Mouse (Mus musculus) cerebellum, adult 11-12 months (tissue): ENCODE results near the gene Myadml2.

Source experiments
- DNase-seq: peaks from one replicate; pipeline ENCODE4 v3.0.0; 2022

Myadml2 gene

DNA sequence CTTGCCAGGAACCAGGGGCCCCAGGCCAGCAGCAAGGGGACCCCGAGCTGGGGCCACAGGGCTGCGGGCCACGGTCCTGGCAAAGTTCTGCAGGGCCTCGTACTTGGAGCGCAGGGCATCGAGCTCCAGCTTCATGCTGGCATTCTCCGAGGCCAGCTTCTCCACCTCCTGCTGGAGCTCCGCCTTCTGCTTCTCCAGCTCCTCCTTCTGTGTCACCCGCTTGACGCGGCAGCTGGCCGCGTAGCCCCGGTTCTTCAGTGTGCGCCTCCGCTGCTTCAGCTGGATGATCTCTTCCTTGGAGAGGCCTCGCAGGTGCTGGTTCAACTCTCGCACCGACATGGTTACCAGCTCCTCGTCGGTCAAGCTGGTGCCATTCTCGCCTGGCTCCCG, 18.6 kb downstream of the Myadml2 start:
- peak; percentile 58 for DNase-seq

DNA sequence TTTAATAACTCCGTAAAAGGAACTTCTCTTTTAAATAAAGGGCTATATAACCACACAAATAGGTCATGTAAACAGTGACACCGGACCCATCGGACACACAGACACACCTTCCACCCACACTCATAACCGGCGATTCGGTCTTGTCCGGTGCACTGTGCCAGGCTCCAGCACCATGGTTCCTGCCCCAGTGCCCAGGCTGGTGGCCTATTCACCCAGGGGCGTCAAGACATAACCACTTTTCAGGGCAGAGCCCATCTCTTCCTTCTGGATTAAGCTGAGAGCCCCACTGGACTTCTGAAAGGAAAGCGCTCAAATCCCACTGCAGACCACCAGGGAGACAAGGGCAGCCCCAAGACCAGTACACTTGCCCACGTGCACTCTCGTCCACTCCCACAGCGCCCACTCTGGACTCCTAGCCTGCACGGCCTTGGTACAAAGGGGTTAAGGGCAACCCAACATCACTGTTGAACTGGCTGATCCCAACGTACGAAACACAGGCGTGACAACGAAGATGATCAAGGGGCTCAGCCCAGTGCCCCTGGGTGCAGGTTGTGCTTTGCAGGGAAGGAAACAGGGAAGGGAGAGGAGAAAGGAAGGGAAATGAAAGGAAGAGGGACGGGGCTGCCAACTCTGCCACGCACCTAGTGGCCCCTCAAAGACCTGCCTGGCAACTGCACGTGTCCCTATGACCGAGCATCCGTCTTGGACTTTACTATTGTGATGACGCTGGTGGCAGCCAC, 19.2 kb downstream of the Myadml2 start:
- DNase-seq: peak; percentile 47

- DNase-seq: peak; percentile 52
These were observed 20.3 kb downstream of the Myadml2 start for GRCm38 (mm10) chr11:120627468-120628300.

DNA sequence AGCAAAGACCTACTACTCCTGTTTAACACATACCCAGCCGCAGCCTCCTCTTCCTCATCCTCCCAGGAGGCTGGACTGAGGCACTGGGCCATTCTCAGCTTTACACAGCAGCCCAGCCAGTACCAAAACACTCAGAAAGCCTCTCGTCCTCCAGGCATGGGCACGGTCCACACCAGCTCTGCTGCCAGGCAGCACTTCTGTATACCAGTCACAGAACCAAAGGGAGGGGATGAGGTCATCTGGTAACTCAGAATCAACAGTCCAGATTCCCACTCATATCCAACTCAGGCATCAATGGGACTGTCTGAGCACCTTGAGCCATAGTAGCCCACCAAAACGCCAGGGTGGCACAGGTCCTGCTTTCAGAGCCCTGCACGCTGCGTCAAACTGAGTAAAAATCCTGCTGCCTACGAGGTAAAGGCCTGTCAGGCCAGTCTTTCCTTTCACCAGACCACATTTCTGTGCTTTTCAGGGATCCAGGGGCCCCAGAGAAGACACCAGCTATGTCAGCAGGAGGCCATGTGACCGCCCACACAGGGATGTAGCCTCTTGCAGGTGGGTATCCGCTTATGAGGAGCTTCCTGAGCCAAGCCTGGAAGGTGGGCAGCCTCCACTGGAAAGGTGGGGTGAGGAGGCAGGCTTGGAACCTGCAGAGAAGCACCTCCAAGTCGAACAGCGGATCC, 21.0 kb downstream of the Myadml2 start:
- peak; percentile 31 for DNase-seq

DNA sequence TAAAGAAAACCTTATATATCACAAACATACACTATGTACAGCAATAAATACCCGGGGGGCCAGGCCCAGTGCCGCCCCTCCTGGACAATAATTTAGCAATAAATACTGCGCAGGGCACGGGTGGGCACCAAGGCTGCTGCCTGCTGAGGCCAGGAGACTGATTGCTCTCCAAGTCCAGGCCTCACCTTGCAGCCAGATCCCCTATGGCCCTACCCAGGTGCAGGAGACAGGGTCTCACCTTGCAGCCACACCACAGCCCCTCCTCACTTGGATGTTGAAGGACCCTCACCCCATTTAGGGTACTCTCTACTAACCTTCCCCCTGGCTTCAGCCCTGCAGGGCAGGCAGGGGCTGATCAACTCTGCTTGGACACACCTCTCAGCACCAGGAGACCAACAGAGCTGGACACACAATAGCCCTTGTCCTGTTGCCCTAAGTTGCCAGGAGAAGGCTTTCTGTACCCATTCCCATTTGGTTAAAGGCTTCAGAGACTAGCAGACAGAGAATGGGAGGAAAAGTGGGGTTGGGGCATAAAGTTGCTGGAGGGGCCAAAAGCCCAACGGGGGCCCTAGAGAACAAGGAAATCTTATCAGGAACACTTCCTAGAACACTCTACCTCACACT, 22.7 kb downstream of the Myadml2 start, which contains the start of gene Sirt7:
Gene Sirt7, minus strand, starts transcription at position 89 of the 624 bp plus-strand sequence.
- DNase-seq: peak; percentile 52

- peak; percentile 84 for DNase-seq
These were observed 23.3 kb downstream of the Myadml2 start for GRCm38 (mm10) chr11:120624680-120625111.

GRCm38 (mm10) chr11:120623961-120624679, 23.8 kb downstream of the Myadml2 start:
- DNase-seq: no peak

DNA sequence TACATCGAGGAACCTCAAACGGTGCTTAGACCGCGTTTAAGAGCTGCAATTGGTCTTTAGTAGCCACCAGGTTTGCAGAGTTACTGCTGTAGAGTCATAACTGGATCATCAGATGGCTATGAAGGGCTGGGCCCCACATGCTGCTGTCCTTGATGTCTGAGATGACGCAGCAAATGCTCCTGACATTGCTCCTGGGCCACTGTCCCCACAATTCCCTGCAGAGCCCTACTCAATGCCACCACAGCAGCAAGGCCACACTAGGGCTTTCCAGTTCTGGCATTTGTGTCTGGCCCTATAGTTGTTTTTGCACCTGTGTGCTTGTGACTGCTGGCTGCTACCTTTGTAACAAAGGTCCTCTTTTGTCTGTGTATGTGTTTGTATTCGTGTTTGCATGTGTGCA, 25.2 kb downstream of the Myadml2 start:
- DNase-seq: peak; percentile 10

DNA sequence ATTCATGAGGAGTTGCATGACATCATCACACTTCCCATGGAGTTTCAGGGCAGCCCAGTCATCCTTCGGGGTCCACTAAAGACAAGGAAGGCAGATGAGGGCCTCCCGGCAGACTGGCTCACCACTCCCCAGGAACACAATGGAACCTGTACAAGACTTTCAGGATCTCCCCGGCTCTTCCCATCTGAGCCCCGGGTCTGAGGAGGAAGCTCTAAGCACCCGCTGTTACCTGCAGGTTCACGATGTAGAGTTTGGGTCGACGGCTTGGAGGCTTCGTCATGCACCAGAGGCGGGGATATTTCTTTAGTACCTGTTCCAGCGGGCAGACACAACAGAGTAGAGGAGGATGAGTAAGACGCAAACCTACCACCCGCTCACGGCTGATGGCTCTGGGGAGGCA, 27.8 kb downstream of the Myadml2 start:
- DNase-seq: peak; percentile 52

DNA sequence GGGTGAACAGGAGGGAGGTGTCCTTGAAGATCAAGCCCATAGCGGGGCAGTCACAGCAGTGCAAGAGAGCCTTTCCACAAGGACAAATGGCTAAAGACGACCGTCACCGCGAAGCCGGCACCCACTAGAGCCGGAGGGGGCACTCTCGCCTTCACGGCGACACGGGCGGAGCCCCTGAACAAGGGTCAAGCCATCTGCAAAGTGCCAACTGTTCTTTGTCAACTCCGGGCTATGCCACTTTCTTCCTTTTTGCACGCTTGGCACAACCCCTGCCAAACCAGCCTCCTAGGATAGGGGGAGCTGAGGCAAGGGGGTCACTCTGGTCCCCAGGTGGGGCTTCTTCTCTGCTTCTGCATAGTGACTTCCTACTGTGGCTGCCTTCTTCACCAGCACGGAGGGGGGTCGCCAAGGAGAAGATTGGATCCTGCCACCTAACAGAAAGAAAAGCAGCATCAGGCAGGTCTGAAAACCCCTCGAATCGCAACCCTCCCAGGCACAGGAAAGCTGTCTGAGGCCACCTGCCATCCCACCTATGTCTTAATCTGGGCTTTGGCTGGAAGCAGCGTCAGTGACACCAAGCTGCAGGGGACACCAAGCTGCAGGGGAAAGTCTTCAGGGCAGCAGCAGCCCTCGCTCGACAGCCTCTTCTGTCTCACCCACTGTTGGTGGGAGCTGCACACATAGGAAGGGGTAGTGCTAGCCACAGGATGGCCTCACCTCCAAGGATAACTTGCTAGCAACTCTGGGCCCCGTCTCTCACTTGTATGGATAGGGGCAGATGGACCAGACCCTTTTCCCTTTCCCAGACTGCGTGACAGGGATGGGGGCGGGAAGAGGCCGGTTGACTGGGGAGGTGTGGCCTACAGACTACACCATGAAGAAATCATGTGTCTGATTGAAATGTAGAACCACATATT, 29.1 kb downstream of the Myadml2 start:
- DNase-seq: peak; percentile 74

- DNase-seq: peak; percentile 95
These were observed 30.3 kb downstream of the Myadml2 start, which contains the start of gene Pcyt2 for GRCm38 (mm10) chr11:120617519-120618112. Pcyt2 (minus strand) TSS chr11:120617936.

DNA sequence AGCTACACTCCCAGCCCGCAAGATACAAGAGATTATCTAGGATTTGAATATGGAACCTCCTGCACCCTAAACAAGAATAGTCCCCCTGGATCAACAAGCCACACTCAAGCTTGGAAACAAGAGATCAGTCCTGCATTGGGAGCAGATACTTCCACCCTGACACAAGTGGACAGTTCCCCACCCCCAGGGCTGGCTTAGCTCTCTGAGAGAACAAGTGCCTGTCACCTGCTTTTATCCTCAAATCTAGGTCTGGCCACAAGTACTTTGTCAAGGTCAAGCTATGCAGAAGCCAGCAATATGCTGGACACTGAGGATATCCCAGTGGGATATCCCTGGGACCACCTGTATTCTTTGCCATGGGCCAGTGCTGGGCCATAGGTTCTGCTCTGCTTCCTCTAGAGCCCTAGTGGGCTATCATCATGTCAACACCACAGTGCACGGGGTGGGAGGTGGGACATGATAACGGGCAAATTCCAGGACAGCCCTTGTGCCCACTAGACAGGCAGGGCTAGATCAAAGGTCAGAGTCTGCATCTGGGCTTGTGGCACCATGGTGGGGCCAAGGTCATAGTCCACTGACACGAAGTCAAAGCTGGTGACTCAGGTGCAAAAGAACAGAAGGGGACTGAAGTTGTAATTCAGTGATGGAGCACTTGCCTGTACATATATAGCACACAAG, 31.2 kb downstream of the Myadml2 start:
- DNase-seq: peak; percentile 53

DNA sequence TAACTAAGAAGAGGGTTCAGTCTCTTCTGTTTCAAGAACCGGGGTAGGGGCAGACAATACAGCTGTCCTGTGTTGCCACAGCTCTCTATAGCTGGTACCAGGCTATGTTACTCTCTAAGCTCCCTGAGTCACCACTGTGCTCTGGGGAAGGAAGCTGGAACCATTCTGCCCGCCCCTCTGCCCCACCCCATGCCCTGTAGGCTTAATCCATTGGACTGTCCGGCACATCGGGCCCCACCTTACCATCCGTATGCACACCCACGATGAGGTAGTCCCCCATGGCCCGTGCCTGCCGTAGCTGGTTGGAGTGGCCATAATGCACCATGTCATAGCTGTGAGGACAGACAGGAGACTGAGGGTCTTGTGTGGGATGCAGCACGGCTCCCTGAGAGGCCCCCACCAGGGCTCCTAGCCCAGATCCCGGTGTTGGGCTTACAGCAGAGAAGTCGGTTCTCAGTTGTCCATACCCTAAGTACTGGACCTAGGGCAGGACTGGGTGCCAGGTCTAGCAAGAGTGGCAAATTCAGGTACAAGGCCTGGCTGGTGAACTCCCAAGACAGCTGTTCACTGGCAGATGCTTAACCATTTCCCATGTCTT, 32.3 kb downstream of the Myadml2 start:
- DNase-seq: no peak

DNA sequence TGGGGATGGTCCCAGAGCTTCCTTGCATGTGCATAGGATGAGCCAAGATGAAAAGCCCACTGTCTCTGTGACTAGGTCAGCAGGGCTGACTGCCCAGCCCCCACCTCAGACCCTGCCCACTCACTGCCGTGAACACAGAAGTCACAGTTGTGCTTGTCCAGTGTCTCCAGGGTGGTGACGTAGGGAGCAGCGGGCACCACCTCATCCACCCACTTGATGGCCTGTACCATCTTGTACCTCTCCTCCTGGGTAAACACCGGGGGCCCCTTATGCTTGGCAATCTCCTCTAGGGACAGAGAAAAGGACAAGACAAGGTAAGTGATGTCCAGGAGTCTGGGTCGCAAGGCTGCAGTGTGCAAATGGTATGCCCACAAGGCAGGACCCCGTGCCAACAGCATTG, 32.8 kb downstream of the Myadml2 start:
- DNase-seq: peak; percentile 66

DNA sequence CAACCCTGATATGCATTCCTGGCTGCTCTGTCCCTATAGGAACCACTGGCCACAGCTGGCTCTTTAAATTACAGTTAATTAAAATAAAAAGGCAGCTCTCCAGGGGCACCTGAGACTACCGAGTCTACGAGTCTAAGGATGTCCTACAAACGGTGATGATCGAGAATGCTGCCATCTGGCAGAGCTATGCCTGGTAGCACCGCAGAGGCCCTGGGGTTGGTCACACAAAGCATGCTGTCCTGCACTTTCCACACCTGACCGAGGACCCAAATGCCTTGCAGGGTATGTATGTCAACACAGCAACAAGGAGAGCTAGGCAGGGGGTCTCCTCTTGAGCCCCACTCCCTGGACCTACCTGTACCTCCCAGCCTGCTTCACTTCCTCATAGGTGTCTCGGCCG, 34.0 kb downstream of the Myadml2 start:
- DNase-seq: peak; percentile 64

DNA sequence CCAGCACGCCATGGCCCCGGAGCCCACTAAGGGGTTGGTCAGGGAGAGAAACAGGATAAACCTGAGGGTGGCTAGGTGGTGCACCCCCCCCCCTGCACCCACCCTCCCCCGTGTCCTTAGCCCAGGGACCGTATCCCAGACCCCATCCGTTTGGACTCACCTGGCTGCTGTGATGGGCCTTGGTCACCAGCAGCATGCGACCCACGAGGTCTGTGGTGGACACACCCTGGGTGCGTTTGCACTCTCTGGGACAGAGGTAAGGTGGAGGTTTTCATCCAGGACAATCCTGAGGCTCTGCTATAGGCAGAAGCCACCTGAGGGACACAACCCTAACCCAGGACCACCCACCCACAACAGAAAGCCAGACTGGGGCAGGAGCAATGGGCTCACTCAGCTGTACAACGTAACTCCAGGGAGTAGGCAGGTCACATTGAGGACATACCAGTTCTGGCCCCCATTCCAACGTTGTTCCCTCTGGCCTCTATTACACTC, 34.4 kb downstream of the Myadml2 start:
- peak; percentile 57 for DNase-seq

DNA sequence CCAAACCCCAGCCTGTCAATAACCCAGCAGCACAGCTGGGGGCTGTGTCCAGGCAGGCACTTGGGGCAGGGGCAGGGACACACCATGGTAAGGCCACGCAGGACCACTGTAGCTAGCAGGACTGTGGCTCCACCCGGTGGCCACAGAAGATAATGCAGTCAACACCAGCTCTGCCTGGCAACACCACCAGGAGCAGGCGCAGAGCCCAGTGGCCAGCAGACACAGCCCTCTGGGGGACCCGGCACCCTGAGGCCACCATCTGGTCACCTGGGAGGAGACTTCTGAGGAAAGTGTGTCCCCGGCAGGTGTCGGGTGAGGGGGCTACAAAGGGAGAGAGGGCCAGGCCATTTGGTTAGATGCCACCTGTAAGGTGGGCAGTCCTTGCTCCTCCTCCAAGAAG, 35.2 kb downstream of the Myadml2 start:
- DNase-seq: peak; percentile 93

GRCm38 (mm10) chr11:120610477-120611046, 37.4 kb downstream of the Myadml2 start:
- peak; percentile 56 for DNase-seq

DNA sequence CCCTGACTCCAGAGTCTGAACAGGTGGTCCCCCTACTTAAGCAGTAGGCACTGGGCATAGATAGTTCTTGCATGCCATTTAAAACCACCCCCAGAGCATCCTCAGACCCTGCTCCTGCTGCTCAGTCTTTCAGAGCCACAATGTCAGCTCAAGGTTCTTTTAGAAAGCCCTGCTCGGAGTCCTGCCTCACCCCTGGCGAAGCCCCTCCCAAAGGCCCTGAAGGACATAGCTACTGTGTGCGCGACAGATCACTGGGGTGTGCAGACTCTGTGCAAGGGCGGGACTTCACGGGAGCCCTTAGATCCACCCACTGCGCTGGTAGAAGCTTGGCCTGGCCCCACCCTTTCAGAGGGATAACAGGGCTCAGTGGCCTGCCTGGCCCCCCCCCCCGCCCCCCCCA, 38.7 kb downstream of the Myadml2 start:
- no peak for DNase-seq
